Comparison of ENCODE assay signal across 8 mouse cellular contexts in genomic region chr15:79097611-79098025, GRCm38 (mm10). TPM values are rescaled to one million over a fixed set of nuclear protein-coding genes. Genes with fewer than 3 reads are reported as not detected.
A peak's percentile ranks its signal among the peaks of the same experiment; 100 is the strongest.
DNase-seq lines count a peak whose midpoint lies in the region; ATAC-seq and TF ChIP-seq lines count a peak whose summit lies in the region.

No protein-coding gene starts in this region.

- no peak for DNase-seq in embryonic facial prominence, embryonic 11.5 days (ENCODE audit: low spot score)
- peak; percentile 95 for DNase-seq in heart, postnatal 0 days (ENCODE audit: low spot score)
- peak; percentile 70 to 76 for DNase-seq in layer of hippocampus, adult 8-10 months (ENCODE audit: low spot score in 2 of 2)
- peak; percentile 43 for DNase-seq in lung, postnatal 36 days
- peak; percentile 32 for DNase-seq in yolk sac, embryonic 10.5 days (ENCODE audit: low spot score)

- H3K4me1 ChIP-seq in megakaryocyte, embryonic 14.5 days = peaks cover 50% of the 10 kb centered on the region
- H3K4me1 ChIP-seq in embryonic facial prominence, embryonic 11.5 days (ENCODE audit: control insufficient read depth, insufficient read depth, low read length) = peaks cover 2% of the 10 kb centered on the region
- peaks cover 55% of the 10 kb centered on the region for H3K4me1 ChIP-seq in heart, postnatal 0 days (ENCODE audit: control insufficient read depth, insufficient read depth)

- H3K27me3 ChIP-seq in megakaryocyte, embryonic 14.5 days (replicated peaks) = peaks cover 26% of the 10 kb centered on the region
- H3K27me3 ChIP-seq in embryonic facial prominence, embryonic 11.5 days (ENCODE audit: control insufficient read depth, insufficient read depth, low read length) = no peaks in the 10 kb centered on the region
- no peaks in the 10 kb centered on the region for H3K27me3 ChIP-seq in heart, postnatal 0 days (ENCODE audit: control insufficient read depth, insufficient read depth, low read length)

- no peak for ATAC-seq in megakaryocyte, adult 5-6 weeks (ENCODE audit: poor library complexity, severe bottlenecking)
- ATAC-seq in embryonic facial prominence, embryonic 11.5 days (replicated peaks; ENCODE audit: insufficient number of reproducible peaks, low FRiP score, low TSS enrichment, low read depth) = no peak
- ATAC-seq in heart, postnatal 0 days (ENCODE audit: insufficient read depth, low read depth) = peak; percentile 93
- ATAC-seq in granulocyte monocyte progenitor cell, adult 5-6 weeks (replicated peaks; ENCODE audit: poor library complexity, severe bottlenecking) = no peak

- peak; percentile 48; the same call in 1 of the 2 replicates for TF ChIP-seq EP300 in heart, postnatal 0 days (IDR thresholded peaks at IDR 0.05; ENCODE audit: low read depth)

- H3K9me3 ChIP-seq in megakaryocyte, embryonic 14.5 days = no peaks in the 10 kb centered on the region
- no peaks in the 10 kb centered on the region for H3K9me3 ChIP-seq in embryonic facial prominence, embryonic 11.5 days (replicated peaks; ENCODE audit: control insufficient read depth, low read length)
- H3K9me3 ChIP-seq in heart, postnatal 0 days (replicated peaks; ENCODE audit: control insufficient read depth, low read length) = no peaks in the 10 kb centered on the region

- H3K4me2 ChIP-seq in embryonic facial prominence, embryonic 11.5 days (ENCODE audit: low read depth, low read length) = no peak overlapping the region
- H3K4me2 ChIP-seq in heart, postnatal 0 days (ENCODE audit: low read depth, low read length) = peak overlapping the region; percentile 43

- WGBS in embryonic facial prominence, embryonic 11.5 days = 56% methylated on average over 6 of the region's 6 CpGs
- 7% methylated on average over 6 of the region's 6 CpGs for WGBS in heart, postnatal 0 days

- H3K4me3 ChIP-seq in megakaryocyte, embryonic 14.5 days (replicated peaks) = peak overlapping the region; percentile 56
- H3K4me3 ChIP-seq in embryonic facial prominence, embryonic 11.5 days (ENCODE audit: low read depth, low read length) = no peak overlapping the region
- H3K4me3 ChIP-seq in heart, postnatal 0 days (ENCODE audit: low read depth, low read length) = no peak overlapping the region

- H3K36me3 ChIP-seq in megakaryocyte, embryonic 14.5 days (replicated peaks; ENCODE audit: low read length) = peaks cover 38% of the 10 kb centered on the region
- peaks cover 9% of the 10 kb centered on the region for H3K36me3 ChIP-seq in embryonic facial prominence, embryonic 11.5 days (replicated peaks; ENCODE audit: control insufficient read depth, insufficient read depth, low read depth, low read length)
- H3K36me3 ChIP-seq in heart, postnatal 0 days (replicated peaks; ENCODE audit: control insufficient read depth, insufficient read depth, low read length) = peaks cover 21% of the 10 kb centered on the region

- H3K27ac ChIP-seq in embryonic facial prominence, embryonic 11.5 days (replicated peaks; ENCODE audit: low read depth, low read length) = peak overlapping the region; percentile 20; the same call in 1 of the 2 replicates
- peak overlapping the region; percentile 94 for H3K27ac ChIP-seq in heart, postnatal 0 days (ENCODE audit: low read depth)

- TF ChIP-seq CTCF in heart, postnatal 0 days (IDR thresholded peaks at IDR 0.05; ENCODE audit: low read depth) = no peak

- no peak overlapping the region for H3K9ac ChIP-seq in embryonic facial prominence, embryonic 11.5 days (replicated peaks; ENCODE audit: low read length)
- H3K9ac ChIP-seq in heart, postnatal 0 days (replicated peaks; ENCODE audit: low read depth, low read length) = no peak overlapping the region; the same call in 1 of the 2 replicates

RNA-seq across cellular contexts. Expression of gene Micall1, which starts 11.1 kb away (rescaled TPM):
- polyA plus RNA-seq in megakaryocyte, embryonic 14.5 days (2012; ENCODE audit: insufficient read depth, low replicate concordance) = 2.0 and 8.4 TPM in 2 replicates
- total RNA-seq in megakaryocyte, adult 5-6 weeks (2015) = 4.4 and 6.1 TPM in 2 replicates
- 3.6 and 6.3 TPM in 2 replicates for total RNA-seq in megakaryocyte, adult 5-6 weeks (2017)
- polyA plus RNA-seq in embryonic facial prominence, embryonic 11.5 days (2014; fragmentation: Nextera tagmentation; extraction: Ambion mirVana) = 4.9 and 5.1 TPM in 2 replicates
- total RNA-seq in heart, postnatal 0 days (2014; rRNA removed; ENCODE audit: low replicate concordance) = 45.9 and 52.9 TPM in 2 replicates
- polyA plus RNA-seq in heart, postnatal 0 days (2015; fragmentation: Nextera tagmentation; extraction: Ambion mirVana) = 13.2 and 19.0 TPM in 2 replicates
- 10 to 100 TPM; 36.0 to 40.9 (median 38.3) TPM for total RNA-seq in layer of hippocampus, adult 8-10 months (2022)
- total RNA-seq in granulocyte monocyte progenitor cell, adult 5-6 weeks (2014; fragmentation: Nextera tagmentation) = 7.6 and 13.5 TPM in 2 replicates
- 4.1 and 7.1 TPM in 2 replicates for total RNA-seq in granulocyte monocyte progenitor cell, adult 5-6 weeks (2017)

RNA-seq across cellular contexts. Expression of gene Eif3l, which starts 22.6 kb away (rescaled TPM):
- 9.1 and 10.8 TPM in 2 replicates for polyA plus RNA-seq in megakaryocyte, embryonic 14.5 days (2012; ENCODE audit: insufficient read depth, low replicate concordance)
- total RNA-seq in megakaryocyte, adult 5-6 weeks (2015) = 110 and 116 TPM in 2 replicates
- total RNA-seq in megakaryocyte, adult 5-6 weeks (2017) = 153 and 155 TPM in 2 replicates
- polyA plus RNA-seq in embryonic facial prominence, embryonic 11.5 days (2014; fragmentation: Nextera tagmentation; extraction: Ambion mirVana) = 286 and 292 TPM in 2 replicates
- 183 and 210 TPM in 2 replicates for total RNA-seq in heart, postnatal 0 days (2014; rRNA removed; ENCODE audit: low replicate concordance)
- polyA plus RNA-seq in heart, postnatal 0 days (2015; fragmentation: Nextera tagmentation; extraction: Ambion mirVana) = 114 and 123 TPM in 2 replicates
- total RNA-seq in layer of hippocampus, adult 8-10 months (2022) = 10 to 100 TPM; 76.9 to 82.0 (median 77.9) TPM
- 228 and 235 TPM in 2 replicates for total RNA-seq in granulocyte monocyte progenitor cell, adult 5-6 weeks (2014; fragmentation: Nextera tagmentation)
- 310 and 312 TPM in 2 replicates for total RNA-seq in granulocyte monocyte progenitor cell, adult 5-6 weeks (2017)

RNA-seq across cellular contexts. Expression of gene Ankrd54, which starts 34.9 kb away (rescaled TPM):
- 32.5 and 90.9 TPM in 2 replicates for polyA plus RNA-seq in megakaryocyte, embryonic 14.5 days (2012; ENCODE audit: insufficient read depth, low replicate concordance)
- total RNA-seq in megakaryocyte, adult 5-6 weeks (2015) = 13.5 and 14.3 TPM in 2 replicates
- 10.3 and 11.2 TPM in 2 replicates for total RNA-seq in megakaryocyte, adult 5-6 weeks (2017)
- 42.8 and 56.2 TPM in 2 replicates for polyA plus RNA-seq in embryonic facial prominence, embryonic 11.5 days (2014; fragmentation: Nextera tagmentation; extraction: Ambion mirVana)
- 20.9 and 27.1 TPM in 2 replicates for total RNA-seq in heart, postnatal 0 days (2014; rRNA removed; ENCODE audit: low replicate concordance)
- polyA plus RNA-seq in heart, postnatal 0 days (2015; fragmentation: Nextera tagmentation; extraction: Ambion mirVana) = 14.1 and 15.6 TPM in 2 replicates
- total RNA-seq in layer of hippocampus, adult 8-10 months (2022) = 10 to 100 TPM; 17.3 to 23.9 (median 18.2) TPM
- 14.5 and 21.9 TPM in 2 replicates for total RNA-seq in granulocyte monocyte progenitor cell, adult 5-6 weeks (2014; fragmentation: Nextera tagmentation)
- total RNA-seq in granulocyte monocyte progenitor cell, adult 5-6 weeks (2017) = 14.0 and 20.8 TPM in 2 replicates

RNA-seq across cellular contexts. Expression of gene Polr2f, which starts 43.2 kb away (rescaled TPM):
- polyA plus RNA-seq in megakaryocyte, embryonic 14.5 days (2012; ENCODE audit: insufficient read depth, low replicate concordance) = 56.4 and 173 TPM in 2 replicates
- total RNA-seq in megakaryocyte, adult 5-6 weeks (2015) = 46.0 and 49.2 TPM in 2 replicates
- total RNA-seq in megakaryocyte, adult 5-6 weeks (2017) = 39.6 and 54.1 TPM in 2 replicates
- 388 and 414 TPM in 2 replicates for polyA plus RNA-seq in embryonic facial prominence, embryonic 11.5 days (2014; fragmentation: Nextera tagmentation; extraction: Ambion mirVana)
- 50.2 and 84.8 TPM in 2 replicates for total RNA-seq in heart, postnatal 0 days (2014; rRNA removed; ENCODE audit: low replicate concordance)
- polyA plus RNA-seq in heart, postnatal 0 days (2015; fragmentation: Nextera tagmentation; extraction: Ambion mirVana) = 271 and 286 TPM in 2 replicates
- 100 to 1,000 TPM in 1 of 4 experiments, 10 to 100 TPM in 3; 78.1 to 105 (median 92.0) TPM for total RNA-seq in layer of hippocampus, adult 8-10 months (2022)
- total RNA-seq in granulocyte monocyte progenitor cell, adult 5-6 weeks (2014; fragmentation: Nextera tagmentation) = 60.5 and 134 TPM in 2 replicates
- total RNA-seq in granulocyte monocyte progenitor cell, adult 5-6 weeks (2017) = 91.1 and 113 TPM in 2 replicates

RNA-seq across cellular contexts. Expression of gene 1700088E04Rik, which starts 43.4 kb away (rescaled TPM):
- 4.1 TPM in 1 of 2 replicates, not detected in the other for polyA plus RNA-seq in megakaryocyte, embryonic 14.5 days (2012; ENCODE audit: insufficient read depth, low replicate concordance)
- total RNA-seq in megakaryocyte, adult 5-6 weeks (2015) = not detected in 2 replicates
- not detected in 2 replicates for total RNA-seq in megakaryocyte, adult 5-6 weeks (2017)
- 6.8 and 7.9 TPM in 2 replicates for polyA plus RNA-seq in embryonic facial prominence, embryonic 11.5 days (2014; fragmentation: Nextera tagmentation; extraction: Ambion mirVana)
- 2.2 TPM in 1 of 2 replicates, not detected in the other for total RNA-seq in heart, postnatal 0 days (2014; rRNA removed; ENCODE audit: low replicate concordance)
- 8.8 and 10.7 TPM in 2 replicates for polyA plus RNA-seq in heart, postnatal 0 days (2015; fragmentation: Nextera tagmentation; extraction: Ambion mirVana)
- 10 to 100 TPM in 3 of 4 experiments, 1 to 10 TPM in 1; 9.4 to 12.9 (median 11.1) TPM for total RNA-seq in layer of hippocampus, adult 8-10 months (2022)
- not detected in 2 replicates for total RNA-seq in granulocyte monocyte progenitor cell, adult 5-6 weeks (2014; fragmentation: Nextera tagmentation)
- not detected in 2 replicates for total RNA-seq in granulocyte monocyte progenitor cell, adult 5-6 weeks (2017)
